Mouse (Mus musculus) CH12.LX (cell line): Measurements from ENCODE around the gene Gdf1. TPM values are rescaled to one million over a fixed set of nuclear protein-coding genes. Genes with fewer than 3 reads are reported as not detected.

Experiments
- DNase-seq: peaks from one replicate; pipeline ENCODE4 v3.0.0-alpha.2; 2013; ENCODE audit errors: extremely low read depth
- H3K27ac ChIP-seq: 2 replicates; pipeline ENCODE4 v1.5.1; 2012; ENCODE audit warnings: low read depth, mild to moderate bottlenecking, control low read depth, moderate library complexity; ENCODE audit not compliant: insufficient read depth
- H3K27me3 ChIP-seq: replicated peaks from 2 replicates; pipeline ENCODE3; 2012; ENCODE audit warnings: inconsistent platforms
- H3K36me3 ChIP-seq, 2 experiments: replicated peaks in 1 of 2; 2 replicates each; pipeline versions ENCODE3 to v1.6.1; 2012; ENCODE audit warnings: inconsistent platforms in 1 of 2, low read length in 1 of 2, mild to moderate bottlenecking in 1 of 2, mixed read lengths in 1 of 2, moderate library complexity in 1 of 2; ENCODE audit not compliant: control insufficient read depth in 1 of 2, insufficient read depth in 1 of 2
- H3K4me1 ChIP-seq, 2 experiments: 2 replicates each; pipeline ENCODE4 v1.6.1; 2012; ENCODE audit warnings: inconsistent platforms in 1 of 2, moderate library complexity in 1 of 2; ENCODE audit not compliant: insufficient read depth in 2 of 2, control insufficient read depth in 1 of 2
- H3K4me2 ChIP-seq: 2 replicates; pipeline ENCODE4 v1.6.1; 2012; ENCODE audit warnings: low read depth, mild to moderate bottlenecking, control low read depth; ENCODE audit not compliant: poor library complexity, insufficient read depth, severe bottlenecking
- H3K4me3 ChIP-seq, 3 experiments: fragments of 150-350 bp in 1 of 3; sonication (generic) in 1 of 3; replicated peaks in 1 of 3; 2 replicates each; pipeline versions ENCODE3 to v1.5.1; 2011 to 2012; ENCODE audit warnings: low read depth in 2 of 3, low read length in 2 of 3, mild to moderate bottlenecking in 2 of 3, moderate library complexity in 2 of 3, control low read depth in 1 of 3, improper control_type of control experiment in 1 of 3, inconsistent platforms in 1 of 3, mixed read lengths in 1 of 3; ENCODE audit not compliant: poor library complexity in 1 of 3
- H3K79me2 ChIP-seq: replicated peaks from 2 replicates; pipeline ENCODE4 v1.6.1; 2012; ENCODE audit warnings: mild to moderate bottlenecking, moderate library complexity; ENCODE audit not compliant: control insufficient read depth, poor library complexity, insufficient read depth, severe bottlenecking; ENCODE audit errors: extremely low read depth
- H3K9ac ChIP-seq: 2 replicates; pipeline ENCODE4 v1.6.1; 2012; ENCODE audit warnings: low read depth, mild to moderate bottlenecking, control low read depth, moderate library complexity; ENCODE audit not compliant: insufficient read depth
- H3K9me3 ChIP-seq: replicated peaks from 2 replicates; pipeline ENCODE3; 2012; ENCODE audit warnings: low read length, inconsistent platforms, mixed read lengths
- BHLHE40 ChIP-seq: IDR thresholded peaks from 2 replicates; pipeline ENCODE4 v1.6.1; 2011; ENCODE audit warnings: mild to moderate bottlenecking, low read depth, low read length, improper control_type of control experiment
- CHD2 ChIP-seq: IDR thresholded peaks from 2 replicates; pipeline ENCODE4 v1.6.1; 2011; ENCODE audit warnings: low read length, improper control_type of control experiment
- E2F4 ChIP-seq: IDR thresholded peaks from 2 replicates; pipeline ENCODE4 v1.6.1; 2011; ENCODE audit warnings: low read depth, low read length, improper control_type of control experiment; ENCODE audit not compliant: insufficient replicate concordance
- ELF1 ChIP-seq: IDR thresholded peaks from 2 replicates; pipeline ENCODE4 v1.6.1; 2014; ENCODE audit warnings: low read depth, mild to moderate bottlenecking, inconsistent platforms, low read length, improper control_type of control experiment
- EP300 ChIP-seq: IDR thresholded peaks from 2 replicates; pipeline ENCODE4 v1.6.1; 2011; ENCODE audit warnings: low read length, improper control_type of control experiment
- GABPA ChIP-seq: IDR thresholded peaks from 2 replicates; pipeline ENCODE4 v1.6.1; 2012; ENCODE audit warnings: low read depth, low read length, improper control_type of control experiment, inconsistent platforms; ENCODE audit not compliant: insufficient replicate concordance
- HCFC1 ChIP-seq: IDR thresholded peaks from 2 replicates; pipeline ENCODE4 v1.6.1; 2012; ENCODE audit warnings: low read depth, mild to moderate bottlenecking, inconsistent platforms, low read length, improper control_type of control experiment
- IRF4 ChIP-seq: IDR thresholded peaks from 2 replicates; pipeline ENCODE4 v1.6.1; 2014; ENCODE audit warnings: low read depth, mild to moderate bottlenecking, inconsistent platforms, low read length, improper control_type of control experiment
- JUND ChIP-seq: conservative IDR thresholded peaks from 2 replicates; pipeline ENCODE4 v1.6.1; 2011; ENCODE audit warnings: low read depth, low read length, improper control_type of control experiment
- KAT2A ChIP-seq: IDR thresholded peaks from 2 replicates; pipeline ENCODE4 v1.6.1; 2012; ENCODE audit warnings: low read length, improper control_type of control experiment, inconsistent platforms; ENCODE audit not compliant: insufficient replicate concordance
- MAFK ChIP-seq: IDR thresholded peaks from 2 replicates; pipeline ENCODE4 v1.6.1; 2011; ENCODE audit warnings: low read length, improper control_type of control experiment; ENCODE audit not compliant: insufficient replicate concordance
- MAZ ChIP-seq: IDR thresholded peaks from 2 replicates; pipeline ENCODE4 v1.6.1; 2012; ENCODE audit warnings: low read depth, mild to moderate bottlenecking, inconsistent platforms, low read length, improper control_type of control experiment, moderate library complexity
- MXI1 ChIP-seq: IDR thresholded peaks from 2 replicates; pipeline ENCODE4 v1.6.1; 2011; ENCODE audit warnings: mild to moderate bottlenecking, low read depth, low read length, improper control_type of control experiment
- MYC ChIP-seq: IDR thresholded peaks from 2 replicates; pipeline ENCODE4 v1.6.1; 2011; ENCODE audit warnings: low read depth, mild to moderate bottlenecking, improper control_type of control experiment, low read length
- NELFE ChIP-seq: IDR thresholded peaks from 2 replicates; pipeline ENCODE4 v1.6.1; 2011; ENCODE audit warnings: low read depth, low read length, improper control_type of control experiment
- PAX5 ChIP-seq: IDR thresholded peaks from 2 replicates; pipeline ENCODE4 v1.6.1; 2012; ENCODE audit warnings: low read length, inconsistent platforms, mixed read lengths
- RAD21 ChIP-seq: IDR thresholded peaks from 2 replicates; pipeline ENCODE4 v1.6.1; 2011; ENCODE audit warnings: low read depth, mild to moderate bottlenecking, low read length, improper control_type of control experiment, moderate library complexity
- RCOR1 ChIP-seq: conservative IDR thresholded peaks from 2 replicates; pipeline ENCODE4 v1.6.1; 2012; ENCODE audit warnings: low read depth, mild to moderate bottlenecking, inconsistent platforms, low read length, improper control_type of control experiment
- SIN3A ChIP-seq: IDR thresholded peaks from 2 replicates; pipeline ENCODE4 v1.6.1; 2012; ENCODE audit warnings: low read length, improper control_type of control experiment, inconsistent platforms
- TBP ChIP-seq: conservative IDR thresholded peaks from 2 replicates; pipeline ENCODE4 v1.6.1; 2011; ENCODE audit warnings: low read depth, low read length, improper control_type of control experiment
- TCF12 ChIP-seq: IDR thresholded peaks from 2 replicates; pipeline ENCODE4 v1.6.1; 2014; ENCODE audit warnings: low read depth, mild to moderate bottlenecking, inconsistent platforms, low read length, improper control_type of control experiment
- USF1 ChIP-seq: IDR thresholded peaks from 2 replicates; pipeline ENCODE4 v1.6.1; 2014; ENCODE audit warnings: low read depth, mild to moderate bottlenecking, inconsistent platforms, low read length, improper control_type of control experiment
- USF2 ChIP-seq: conservative IDR thresholded peaks from 2 replicates; pipeline ENCODE4 v1.6.1; 2011; ENCODE audit warnings: low read depth, low read length, improper control_type of control experiment
- ZC3H11A ChIP-seq: IDR thresholded peaks from 2 replicates; pipeline ENCODE4 v1.6.1; 2012; ENCODE audit warnings: low read depth, mild to moderate bottlenecking, inconsistent platforms, low read length, improper control_type of control experiment
- dilution Hi-C: fragments of 300-500 bp; cut with MboI; formaldehyde crosslinking; loops from 2 replicates; pipeline ENCODE4 v1.14.3; 2020; ENCODE audit warnings: low sequenced_read_pairs; ENCODE audit not compliant: extremely low pct_unique_long_range_greater_than_20kb, extremely low pct_ligation_motif_present
- in situ Hi-C: fragments of 300-500 bp; cut with MboI; formaldehyde crosslinking; loops from 3 replicates; pipeline ENCODE4 v1.14.3; 2019; ENCODE audit warnings: low sequenced_read_pairs, low pct_ligation_motif_present, low pct_unique_long_range_greater_than_20kb, mixed read lengths
- polyA plus RNA-seq: library from polyadenylated mRNA; unstranded; fragments of >175 nt; gene quantifications from 2 replicates; pipeline ENCODE4 v1.2.1, GENCODE M21; 2012; ENCODE audit warnings: low read depth; ENCODE audit not compliant: insufficient read length
- total RNA-seq, 2 experiments: library from RNA; depleted of rRNA; stranded (reverse); fragments of 300-350 nt in 1 of 2; fragments of >200 nt in 1 of 2; gene quantifications; 2 replicates each; pipeline ENCODE4 v1.2.3; 2012 to 2014

Gene Gdf1
- total and polyA plus RNA-seq, 3 experiments: 0.17 TPM; not detected in 2

DNA sequence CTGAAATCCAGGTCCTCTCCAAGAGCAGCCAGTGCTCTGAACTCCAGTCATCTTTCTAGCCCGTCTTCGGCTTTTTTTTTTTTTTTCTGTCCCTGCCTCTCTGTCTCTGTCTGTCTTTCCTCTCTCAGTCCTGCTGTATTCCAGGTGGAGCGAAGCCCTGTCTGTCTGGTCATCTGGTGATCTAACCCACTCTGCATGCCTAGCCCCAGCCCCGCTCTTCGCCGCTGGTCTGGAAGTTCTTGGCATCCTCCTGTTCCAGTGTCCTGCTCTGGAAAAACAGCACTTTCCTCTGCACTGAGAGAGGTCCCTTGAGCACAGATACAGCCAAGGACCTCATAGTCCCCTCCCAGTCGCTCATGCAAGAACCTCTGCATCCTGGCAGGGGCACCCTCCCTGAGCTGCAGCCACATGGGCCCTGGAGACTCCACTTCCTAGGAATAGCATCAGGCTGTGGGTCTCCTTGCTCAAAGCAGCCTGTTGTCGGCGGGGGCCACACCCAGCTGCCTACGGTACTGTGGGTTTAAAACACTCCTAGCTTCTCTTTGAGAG, 31.9 kb downstream of the Gdf1 start:
- H3K4me3 ChIP-seq: no peak overlapping the region
- H3K4me2 ChIP-seq: no peak overlapping the region
- H3K27ac ChIP-seq: no peak overlapping the region
- TF ChIP-seq MAFK (no peak), MXI1 (no peak), ELF1 (no peak)
- TF ChIP-seq, all 38 proteins: peak for 0
- Histone ChIP-seq H3K4me1 (peaks cover 0 to 2% of the 10 kb centered on the region in 2 experiments; a peak in 1 of 4 replicates), H3K9ac (no peak overlapping the region), H3K9me3 (peaks cover 4% of the 10 kb centered on the region), H3K36me3 (no peaks in the 10 kb centered on the region), H3K27me3 (peaks cover 9% of the 10 kb centered on the region), H3K79me2 (no peaks in the 10 kb centered on the region)
- dilution Hi-C loops: no loop called here
- DNase-seq: no peak
- in situ Hi-C loops: no loop called here

- DNase-seq: no peak
- dilution Hi-C loops: no loop called here
- no peak overlapping the region for H3K4me3 ChIP-seq
- H3K36me3 ChIP-seq: no peaks in the 10 kb centered on the region
- H3K4me2 ChIP-seq: no peak overlapping the region
- in situ Hi-C loops: no loop called here
- H3K9ac ChIP-seq: no peak overlapping the region
- no peak overlapping the region for H3K27ac ChIP-seq
- H3K4me1 ChIP-seq: peaks cover 0 to 2% of the 10 kb centered on the region in 2 experiments; a peak in 1 of 4 replicates
- no peak for TF ChIP-seq RAD21
- TF ChIP-seq TCF12: no peak
- TF ChIP-seq ELF1: no peak
- TF ChIP-seq ZC3H11A: no peak
- TF ChIP-seq RCOR1: no peak
- no peak for TF ChIP-seq MYC
- no peak for TF ChIP-seq NELFE
- TF ChIP-seq E2F4: no peak
- TF ChIP-seq HCFC1: no peak
- TF ChIP-seq, all 38 proteins: peak for 0
- no peaks in the 10 kb centered on the region for H3K79me2 ChIP-seq
- peaks cover 9% of the 10 kb centered on the region for H3K27me3 ChIP-seq
- H3K9me3 ChIP-seq: peaks cover 4% of the 10 kb centered on the region
These were observed 34.4 kb downstream of the Gdf1 start for GRCm38 (mm10) chr8:70364066-70364465.

- DNase-seq: no peak
- H3K4me2 ChIP-seq: no peak overlapping the region
- dilution Hi-C loops: no loop called here
- peaks cover 8% of the 10 kb centered on the region for H3K27me3 ChIP-seq
- H3K9ac ChIP-seq: no peak overlapping the region
- no peaks in the 10 kb centered on the region for H3K9me3 ChIP-seq
- no peaks in the 10 kb centered on the region for H3K79me2 ChIP-seq
- H3K4me3 ChIP-seq: no peak overlapping the region
- no peaks in the 10 kb centered on the region for H3K36me3 ChIP-seq
- TF ChIP-seq BHLHE40 (no peak), MAZ (no peak), TBP (no peak), NELFE (no peak), MXI1 (no peak), MYC (no peak), IRF4 (no peak), PAX5 (no peak), KAT2A (no peak), CHD2 (no peak), EP300 (no peak), SIN3A (no peak), GABPA (no peak), RCOR1 (no peak), USF2 (no peak), JUND (no peak), ELF1 (no peak), USF1 (no peak), MAFK (no peak), HCFC1 (no peak)
- TF ChIP-seq, all 38 proteins: peak for 0
- Histone ChIP-seq H3K4me1 (no peaks in the 10 kb centered on the region), H3K27ac (no peak overlapping the region)
- in situ Hi-C loops: no loop called here
These were observed 37.0 kb downstream of the Gdf1 start for GRCm38 (mm10) chr8:70366588-70366987.
